Mouse (Mus musculus) myocyte (in vitro differentiated cells): Measurements from ENCODE around the gene Entpd1. TPM values are rescaled to one million over a fixed set of nuclear protein-coding genes. Genes with fewer than 3 reads are reported as not detected.

Experiments used
- H3K27me3 ChIP-seq: one replicate; pipeline ENCODE4 v1.6.1; 2011; ENCODE audit not compliant: control insufficient read depth, insufficient read depth, insufficient read length
- H3K36me3 ChIP-seq: one replicate; pipeline ENCODE4 v1.6.1; 2011; ENCODE audit not compliant: control insufficient read depth, insufficient read depth
- H3K4me2 ChIP-seq: one replicate; pipeline ENCODE4 v1.6.1; 2011; ENCODE audit warnings: low read depth, control low read depth
- H3K4me3 ChIP-seq: one replicate; pipeline ENCODE4 v1.5.1; 2011; ENCODE audit warnings: mild to moderate bottlenecking, control low read depth, moderate library complexity
- H3K79me2 ChIP-seq: one replicate; pipeline ENCODE4 v1.6.1; 2011; ENCODE audit not compliant: control insufficient read depth, insufficient read depth
- H3ac ChIP-seq: one replicate; pipeline ENCODE4 v1.6.1; 2011; ENCODE audit not compliant: control insufficient read depth, insufficient read length
- CEBPB ChIP-seq: IDR thresholded peaks from 2 replicates; pipeline ENCODE4 v1.6.1; 2011; ENCODE audit warnings: mild to moderate bottlenecking, moderate library complexity; ENCODE audit not compliant: poor library complexity, insufficient read depth, severe bottlenecking
- E2F4 ChIP-seq: IDR thresholded peaks from one replicate; pipeline ENCODE4 v1.6.1; 2011; ENCODE audit warnings: mild to moderate bottlenecking, control low read depth, moderate library complexity; ENCODE audit not compliant: insufficient read depth
- MAX ChIP-seq: IDR thresholded peaks from one replicate; pipeline ENCODE4 v1.6.1; 2011; ENCODE audit warnings: low read depth, mild to moderate bottlenecking, control low read depth
- MYOD1 ChIP-seq, 3 experiments: IDR thresholded peaks; one replicate each; pipeline ENCODE4 v1.6.1; 2011; ENCODE audit warnings: control low read depth in 2 of 3, low read depth in 2 of 3, mild to moderate bottlenecking in 2 of 3, moderate library complexity in 1 of 3; ENCODE audit not compliant: insufficient read length in 2 of 3, control insufficient read depth in 1 of 3
- MYOG ChIP-seq, 3 experiments: IDR thresholded peaks; one replicate each; pipeline ENCODE4 v1.6.1; 2011; ENCODE audit warnings: control low read depth in 2 of 3, low read depth in 2 of 3, mild to moderate bottlenecking in 2 of 3; ENCODE audit not compliant: insufficient read length in 2 of 3, control insufficient read depth in 1 of 3, insufficient read depth in 1 of 3
- POLR2A ChIP-seq: IDR thresholded peaks from one replicate; pipeline ENCODE4 v1.6.1; 2011; ENCODE audit warnings: low read depth, mild to moderate bottlenecking, control low read depth, moderate library complexity; ENCODE audit not compliant: insufficient read length
- POLR2AphosphoS2 ChIP-seq: IDR thresholded peaks from one replicate; pipeline ENCODE4 v1.6.1; 2011; ENCODE audit warnings: low read depth, control low read depth; ENCODE audit not compliant: insufficient read length
- REST ChIP-seq: IDR thresholded peaks from one replicate; pipeline ENCODE4 v1.6.1; 2011; ENCODE audit warnings: mild to moderate bottlenecking, control low read depth, moderate library complexity; ENCODE audit not compliant: insufficient read depth, insufficient read length
- SRF ChIP-seq: IDR thresholded peaks from one replicate; pipeline ENCODE4 v1.6.1; 2011; ENCODE audit warnings: low read depth; ENCODE audit not compliant: control insufficient read depth, insufficient read length
- TCF12 ChIP-seq: IDR thresholded peaks from one replicate; pipeline ENCODE4 v1.6.1; 2011; ENCODE audit warnings: mild to moderate bottlenecking, control low read depth; ENCODE audit not compliant: poor library complexity, insufficient read depth, severe bottlenecking
- TCF3 ChIP-seq: IDR thresholded peaks from one replicate; pipeline ENCODE4 v1.6.1; 2011; ENCODE audit warnings: low read depth, control low read depth; ENCODE audit not compliant: insufficient read length
- USF1 ChIP-seq: IDR thresholded peaks from one replicate; pipeline ENCODE4 v1.6.1; 2011; ENCODE audit warnings: low read depth, mild to moderate bottlenecking, control low read depth, moderate library complexity
- polyA plus RNA-seq: library from polyadenylated mRNA; unstranded; fragments of >200 nt; fragmentation: generic; extraction: Trizol; gene quantifications from one replicate; pipeline ENCODE4 v1.2.1, GENCODE M21; 2012; ENCODE audit warnings: missing spikeins

The Entpd1 gene
- polyA plus RNA-seq, 1 experiment = 0.07 TPM

DNA sequence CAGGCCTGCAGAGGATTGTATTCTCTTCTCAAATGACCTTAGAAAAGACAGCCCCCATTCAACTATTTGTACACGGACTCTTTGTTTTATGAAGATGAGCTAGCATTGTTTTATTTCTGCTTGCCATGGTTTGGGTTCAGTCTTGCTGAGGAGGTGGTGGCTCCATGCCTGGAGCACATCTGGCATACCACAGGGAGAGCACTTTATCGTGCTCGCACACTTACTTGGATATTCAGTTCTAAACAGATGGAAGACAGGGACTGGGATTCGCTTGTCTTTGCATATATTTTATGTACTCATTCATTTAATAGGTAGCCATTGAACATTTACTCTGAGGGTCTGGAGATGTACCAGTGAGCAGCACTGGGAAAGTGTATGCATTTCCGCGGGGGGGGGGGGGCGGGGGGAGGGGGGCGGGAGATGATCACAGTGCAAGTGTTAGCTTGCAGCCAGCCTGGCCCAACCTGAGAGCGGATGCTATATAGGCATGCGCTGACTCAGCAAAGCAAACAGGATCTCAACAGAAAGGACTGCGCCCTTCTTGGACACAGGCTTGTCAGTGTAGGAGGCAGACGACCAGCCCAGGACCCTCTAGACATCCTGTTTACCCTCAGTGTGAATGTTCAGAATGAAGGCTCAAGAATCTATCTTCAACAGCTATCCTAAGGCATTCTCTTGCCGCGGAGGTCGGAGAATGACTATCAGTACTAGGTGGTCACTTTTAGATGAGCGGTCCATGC lies 100.9 kb downstream of the Entpd1 start:
- H3K79me2 ChIP-seq = no peaks in the 10 kb centered on the region
- no peak overlapping the region for H3K4me3 ChIP-seq
- H3K36me3 ChIP-seq = no peaks in the 10 kb centered on the region
- H3K27me3 ChIP-seq = no peaks in the 10 kb centered on the region
- H3ac ChIP-seq = no peak overlapping the region
- TF ChIP-seq MYOG (IDR thresholded peaks at IDR 0.05; ENCODE audit: control insufficient read depth in 1 of 3, insufficient read depth in 1 of 3, insufficient read length in 2 of 3, low read depth in 2 of 3) (no peak), CEBPB (no peak), MYOD1 (IDR thresholded peaks at IDR 0.05; ENCODE audit: control insufficient read depth in 1 of 3, insufficient read length in 2 of 3, low read depth in 2 of 3) (no peak), USF1 (no peak), POLR2AphosphoS2 (no peak), TCF3 (no peak), SRF (no peak), TCF12 (no peak), REST (no peak), MAX (no peak), E2F4 (no peak), POLR2A (no peak)
- no peak overlapping the region for H3K4me2 ChIP-seq

DNA sequence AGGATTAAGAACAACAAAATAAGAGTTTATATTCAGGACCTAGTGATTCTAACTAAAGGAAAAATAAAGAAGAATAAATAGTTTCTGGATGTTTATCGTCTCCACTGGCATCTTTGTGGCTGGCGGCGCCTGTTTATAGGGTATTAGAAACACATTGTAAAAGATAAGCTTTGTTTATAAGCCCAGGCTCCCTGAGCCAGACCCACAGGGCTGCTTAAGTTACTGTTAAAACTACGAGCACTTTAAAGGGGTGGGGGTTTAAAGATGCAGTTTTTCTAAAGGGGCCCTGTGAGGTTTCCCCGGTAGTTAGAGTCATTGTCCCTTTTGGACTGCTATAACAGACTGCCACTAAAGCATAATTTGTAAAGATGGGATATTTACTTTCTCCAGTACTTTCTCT lies 102.5 kb downstream of the Entpd1 start:
- Histone ChIP-seq H3ac (no peak overlapping the region), H3K4me2 (no peak overlapping the region), H3K4me3 (no peak overlapping the region), H3K79me2 (no peaks in the 10 kb centered on the region), H3K36me3 (no peaks in the 10 kb centered on the region), H3K27me3 (no peaks in the 10 kb centered on the region)
- no peak for TF ChIP-seq SRF
- TF ChIP-seq TCF3 = no peak
- no peak for TF ChIP-seq USF1
- no peak for TF ChIP-seq TCF12
- TF ChIP-seq REST = no peak
- TF ChIP-seq CEBPB = no peak
- TF ChIP-seq MAX = no peak
- TF ChIP-seq POLR2A = no peak
- no peak for TF ChIP-seq MYOD1 (IDR thresholded peaks at IDR 0.05; ENCODE audit: control insufficient read depth in 1 of 3, insufficient read length in 2 of 3, low read depth in 2 of 3)
- no peak for TF ChIP-seq E2F4
- no peak for TF ChIP-seq MYOG (IDR thresholded peaks at IDR 0.05; ENCODE audit: control insufficient read depth in 1 of 3, insufficient read depth in 1 of 3, insufficient read length in 2 of 3, low read depth in 2 of 3)
- TF ChIP-seq POLR2AphosphoS2 = no peak

DNA sequence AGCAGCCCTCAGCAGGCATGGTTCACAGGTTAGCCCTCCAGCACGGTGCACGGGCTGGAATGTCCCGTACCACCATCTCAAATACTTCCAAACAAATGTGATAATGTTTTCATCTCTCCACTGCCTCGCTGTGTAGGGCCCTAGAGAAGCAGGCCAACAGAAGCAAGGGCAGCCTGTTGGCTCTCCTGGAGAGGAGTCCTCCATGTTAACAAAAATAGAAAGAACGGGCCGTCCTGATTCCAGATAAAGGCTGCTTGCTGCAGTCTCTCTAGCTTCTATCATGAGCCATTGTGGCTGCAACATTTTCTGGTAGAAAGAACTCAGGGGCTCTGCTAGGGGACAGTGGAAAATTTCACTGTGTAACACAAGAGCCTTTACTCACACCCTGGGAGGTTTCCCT lies 104.8 kb downstream of the Entpd1 start:
- H3K79me2 ChIP-seq = no peaks in the 10 kb centered on the region
- H3ac ChIP-seq = no peak overlapping the region
- no peak overlapping the region for H3K4me2 ChIP-seq
- H3K4me3 ChIP-seq = no peak overlapping the region
- TF ChIP-seq CEBPB = no peak
- TF ChIP-seq SRF = no peak
- TF ChIP-seq MAX = no peak
- no peak for TF ChIP-seq TCF3
- TF ChIP-seq MYOG (IDR thresholded peaks at IDR 0.05; ENCODE audit: control insufficient read depth in 1 of 3, insufficient read depth in 1 of 3, insufficient read length in 2 of 3, low read depth in 2 of 3) = no peak
- TF ChIP-seq USF1 = no peak
- no peak for TF ChIP-seq POLR2AphosphoS2
- TF ChIP-seq REST = no peak
- TF ChIP-seq POLR2A = no peak
- no peak for TF ChIP-seq MYOD1 (IDR thresholded peaks at IDR 0.05; ENCODE audit: control insufficient read depth in 1 of 3, insufficient read length in 2 of 3, low read depth in 2 of 3)
- no peak for TF ChIP-seq TCF12
- no peak for TF ChIP-seq E2F4
- H3K27me3 ChIP-seq = no peaks in the 10 kb centered on the region
- H3K36me3 ChIP-seq = no peaks in the 10 kb centered on the region

DNA sequence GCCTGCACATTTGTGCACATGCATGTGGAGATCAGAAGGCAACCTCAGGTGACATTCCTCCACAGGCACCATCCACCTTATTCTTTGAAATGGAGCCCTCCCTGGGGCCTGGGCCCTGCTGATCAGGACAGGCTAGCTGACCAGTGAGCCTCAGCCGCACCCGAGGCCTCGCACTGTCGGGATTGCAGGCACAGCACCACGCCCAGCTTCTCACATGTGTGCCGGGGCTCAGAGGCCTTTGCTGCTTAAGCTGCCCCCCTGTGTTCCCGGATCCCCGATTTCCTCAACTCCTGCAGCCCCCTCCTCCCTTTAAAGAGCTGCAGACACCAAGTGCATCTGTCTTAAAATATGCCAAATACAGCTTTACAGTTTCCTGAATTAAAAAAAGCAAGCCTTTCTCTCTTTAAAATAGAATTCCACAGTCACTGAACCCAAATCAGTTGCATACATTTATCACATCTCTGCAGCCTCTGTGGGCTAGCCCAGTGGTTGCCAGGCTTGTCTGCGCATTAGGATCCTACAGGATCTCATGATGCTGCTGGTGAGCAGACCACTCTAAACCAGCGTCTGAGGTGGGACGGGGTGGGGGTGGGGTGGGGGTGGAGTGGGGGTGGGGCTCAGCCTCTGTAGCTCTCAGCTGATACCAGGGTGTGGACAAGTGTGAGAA lies 107.4 kb downstream of the Entpd1 start:
- TF ChIP-seq E2F4 (no peak), MYOG (IDR thresholded peaks at IDR 0.05; ENCODE audit: control insufficient read depth in 1 of 3, insufficient read depth in 1 of 3, insufficient read length in 2 of 3, low read depth in 2 of 3) (no peak), CEBPB (no peak), USF1 (no peak), MAX (no peak)
- H3K4me3 ChIP-seq = no peak overlapping the region
- H3K27me3 ChIP-seq = peaks cover 13% of the 10 kb centered on the region
- no peaks in the 10 kb centered on the region for H3K79me2 ChIP-seq
- no peak overlapping the region for H3K4me2 ChIP-seq
- no peak overlapping the region for H3ac ChIP-seq
- no peaks in the 10 kb centered on the region for H3K36me3 ChIP-seq
